Mouse (Mus musculus): ENCODE measurements around the gene Ppfia1.

Gene Ppfia1

DNA sequence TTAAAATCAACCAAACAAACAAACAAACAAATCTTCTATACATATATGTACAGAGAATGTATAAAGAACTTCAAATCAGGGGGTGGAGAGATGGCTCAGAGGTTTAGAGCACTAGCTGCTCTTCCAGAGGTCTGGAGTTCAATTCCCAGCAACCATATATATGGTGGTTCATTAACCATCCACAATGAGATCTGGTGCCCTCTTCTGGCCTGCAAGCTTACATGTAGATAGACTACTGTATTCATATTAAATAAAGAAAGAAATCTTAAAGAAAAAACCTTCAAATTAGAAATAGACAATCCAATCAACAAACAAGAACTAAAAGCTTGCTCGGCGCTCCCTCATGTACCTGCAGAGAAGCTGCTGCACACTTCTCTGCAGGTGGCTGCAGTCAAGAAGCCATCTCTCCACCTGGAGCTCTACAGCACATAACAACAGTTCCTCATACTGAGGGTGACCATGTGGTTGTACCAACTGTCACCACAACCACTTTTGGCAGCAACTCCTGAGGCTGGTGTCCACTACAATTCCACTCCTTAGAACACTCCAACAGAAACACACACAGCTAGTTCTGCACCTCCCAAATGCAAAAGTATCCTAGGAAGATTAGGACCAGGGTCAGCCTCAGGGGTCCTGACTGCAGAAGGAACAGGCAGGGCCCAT lies 3.5 kb downstream of the Ppfia1 start:
- DNase-seq (ENCODE audit: low spot score), result no peak

DNA sequence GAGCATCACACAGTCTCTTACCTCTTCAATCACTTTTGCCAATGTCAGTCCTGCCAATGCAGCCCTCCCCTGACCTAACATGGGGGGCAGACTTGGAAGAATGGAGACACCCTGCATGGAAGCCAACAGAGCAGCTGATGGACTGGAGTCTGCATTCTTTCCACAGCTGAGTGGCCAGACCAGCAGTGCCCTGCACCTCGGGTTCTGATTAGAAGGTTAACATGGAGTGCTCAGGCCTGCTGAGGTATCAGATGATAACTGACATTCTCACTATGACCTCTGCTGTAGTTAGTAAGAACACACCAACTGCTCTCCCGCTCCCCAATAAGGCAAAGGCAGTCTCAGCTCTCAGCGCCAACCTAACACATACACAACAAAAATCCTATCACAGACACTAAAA lies 8.3 kb downstream of the Ppfia1 start:
- DNase-seq (ENCODE audit: low spot score), result no peak

DNA sequence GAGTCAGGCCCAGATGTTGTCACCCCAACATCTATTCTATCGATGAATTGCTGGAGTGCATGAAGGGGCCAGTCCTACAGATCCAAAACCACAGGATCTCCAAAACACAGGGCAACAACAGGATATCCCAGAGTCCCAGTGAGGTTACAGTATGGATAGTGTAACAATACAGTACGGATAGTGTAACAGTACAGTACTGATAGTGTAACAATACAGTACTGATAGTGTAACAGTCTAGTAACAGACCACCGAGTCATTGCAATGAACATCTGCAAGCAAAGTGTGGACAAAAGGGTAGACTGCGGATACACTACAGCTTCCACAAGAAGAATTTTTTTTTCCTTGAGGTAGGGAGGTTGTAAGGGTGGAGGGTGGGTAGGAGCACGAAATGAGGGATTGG lies 12.2 kb downstream of the Ppfia1 start:
- no peak for DNase-seq (ENCODE audit: low spot score)

DNA sequence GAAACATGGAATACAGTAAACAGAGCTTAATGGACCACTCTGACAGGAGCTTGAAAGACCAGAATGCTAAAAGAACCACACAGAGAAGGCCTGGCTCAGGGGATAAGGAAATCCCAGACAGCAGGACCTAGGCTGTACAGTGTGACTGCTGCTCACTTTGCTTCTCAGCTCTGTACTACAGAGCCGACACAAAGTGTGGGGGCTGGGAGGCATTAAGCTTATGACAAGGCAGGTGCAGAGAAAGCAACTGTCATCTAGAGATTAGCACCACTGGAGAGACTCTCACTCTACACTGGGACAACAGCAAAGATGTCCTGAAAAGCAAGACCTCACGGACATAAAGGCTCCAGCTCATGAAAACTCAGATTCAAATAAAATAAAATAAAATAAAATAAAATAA lies 14.4 kb downstream of the Ppfia1 start:
- DNase-seq (ENCODE audit: low spot score), result no peak

DNA sequence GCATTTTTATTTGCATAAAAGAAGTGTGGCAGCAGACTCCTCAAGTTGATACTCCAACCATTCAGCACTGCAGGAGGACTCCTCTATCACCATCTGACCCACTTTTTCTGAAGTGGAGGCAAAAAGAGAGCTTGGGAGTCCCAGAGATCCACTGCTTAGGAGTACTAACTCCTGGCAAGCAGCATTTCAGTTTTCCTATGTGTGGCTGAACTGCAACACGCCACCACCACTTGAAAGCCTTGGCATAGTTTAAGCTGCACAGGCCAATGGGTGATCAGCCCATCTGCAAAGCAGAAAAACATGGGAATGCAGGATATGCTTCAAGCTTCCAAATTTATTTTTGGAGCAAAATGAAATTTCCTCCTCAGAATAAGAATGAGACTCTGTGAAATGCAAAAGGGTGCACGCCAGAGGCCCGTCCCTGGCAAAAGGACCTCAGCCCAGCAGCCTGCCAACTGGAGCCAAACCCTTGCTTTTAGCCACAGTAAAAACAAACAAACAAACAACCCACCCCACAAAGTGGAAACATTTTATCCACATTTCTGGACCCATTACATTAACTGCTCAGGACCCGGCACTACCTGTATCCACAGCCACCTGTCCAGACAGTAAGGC lies 15.4 kb downstream of the Ppfia1 start:
- no peak for DNase-seq (ENCODE audit: low spot score)

DNA sequence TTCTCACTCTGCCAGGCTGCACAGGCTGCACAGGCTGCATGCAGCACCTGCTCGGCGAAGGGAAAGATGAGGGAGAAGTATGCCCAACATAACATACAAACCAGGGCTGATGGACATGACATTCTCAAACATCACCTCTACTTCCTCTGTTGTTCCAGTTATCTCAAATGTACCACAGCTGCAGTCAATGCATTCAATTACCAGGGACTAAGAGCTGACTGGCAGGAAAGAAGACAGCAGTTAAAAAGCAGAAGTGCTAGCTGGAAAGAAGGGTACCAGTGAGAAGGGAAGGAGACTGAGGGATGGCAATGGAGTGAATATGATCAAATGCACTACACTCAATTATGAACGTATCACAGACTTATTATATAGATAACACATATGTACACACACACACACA lies 17.2 kb downstream of the Ppfia1 start:
- DNase-seq (ENCODE audit: low spot score), result no peak

DNA sequence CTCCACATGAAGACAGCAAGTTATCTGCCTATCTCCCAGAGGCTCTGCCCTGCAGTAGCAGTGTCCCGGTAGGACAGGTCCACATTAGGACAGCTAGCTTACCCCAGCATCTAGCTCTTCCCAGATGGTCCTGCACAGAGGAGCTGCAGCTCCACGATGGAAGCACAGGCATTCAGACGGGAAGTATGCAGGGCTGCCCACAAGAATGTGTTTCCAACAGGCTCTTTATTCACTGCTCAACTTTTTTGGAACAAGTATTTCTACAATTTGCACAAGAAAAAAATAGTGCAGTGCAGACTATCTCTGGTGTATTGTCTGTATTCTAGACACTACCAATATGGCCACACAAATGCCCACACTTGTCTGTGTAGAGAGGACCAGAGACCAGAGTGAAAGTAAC lies 18.8 kb downstream of the Ppfia1 start:
- no peak for DNase-seq (ENCODE audit: low spot score)

DNA sequence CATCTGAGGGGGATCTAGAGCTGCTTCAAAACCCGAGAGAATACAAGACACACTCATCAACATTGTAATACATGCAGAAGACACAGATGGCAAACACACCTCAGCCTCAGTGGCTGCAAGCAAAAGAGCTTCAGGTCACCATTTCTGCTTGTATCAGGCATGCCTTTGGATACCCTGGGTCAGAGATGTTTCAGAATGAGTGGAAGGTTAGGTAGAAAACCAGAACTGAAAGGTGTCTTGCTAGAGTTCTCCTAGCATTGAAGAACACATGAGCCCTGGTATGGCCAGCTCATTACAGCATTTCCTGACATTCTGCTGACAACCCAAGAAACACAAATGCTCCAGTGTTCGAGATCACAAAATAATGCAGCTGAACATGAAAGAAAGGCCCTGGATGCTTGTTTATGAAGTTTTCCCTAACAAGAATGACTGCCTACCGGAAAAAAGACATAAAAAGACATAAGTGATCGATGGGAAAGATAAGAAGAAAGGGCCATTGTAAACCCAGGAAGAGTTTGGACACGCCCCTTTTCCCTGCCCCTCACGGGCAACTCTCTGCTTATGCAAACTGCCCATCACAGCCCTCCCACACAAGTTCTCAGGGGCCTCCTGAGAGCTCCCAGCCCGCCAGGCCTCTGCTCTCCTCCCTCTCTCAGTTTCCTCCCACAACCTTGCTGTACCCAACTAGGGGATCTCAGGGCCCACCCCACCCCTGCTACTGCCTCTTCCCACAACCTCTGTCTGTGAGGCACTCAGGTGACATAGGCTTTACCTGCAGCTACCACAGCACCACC lies 21.7 kb downstream of the Ppfia1 start:
- no peak for DNase-seq (ENCODE audit: low spot score)

DNA sequence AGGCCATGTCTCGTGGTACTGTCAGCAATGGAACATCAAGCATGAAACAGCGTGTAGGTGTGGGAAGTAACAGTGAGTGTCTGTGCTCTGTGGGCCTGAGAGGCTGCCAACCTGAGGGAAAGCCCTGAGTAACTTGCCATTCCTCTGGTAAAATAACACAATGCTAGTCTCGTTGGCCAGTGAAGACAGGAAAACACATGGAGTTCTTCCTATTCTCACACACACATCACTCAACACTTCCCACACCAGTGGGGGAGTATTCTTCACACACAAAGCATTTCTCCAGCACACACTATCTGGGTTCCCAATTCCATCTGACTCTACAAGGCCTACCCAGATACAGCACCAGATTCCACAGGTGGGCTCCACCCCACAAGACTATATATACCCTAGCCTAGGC lies 23.7 kb downstream of the Ppfia1 start:
- no peak for DNase-seq (ENCODE audit: low spot score)

DNA sequence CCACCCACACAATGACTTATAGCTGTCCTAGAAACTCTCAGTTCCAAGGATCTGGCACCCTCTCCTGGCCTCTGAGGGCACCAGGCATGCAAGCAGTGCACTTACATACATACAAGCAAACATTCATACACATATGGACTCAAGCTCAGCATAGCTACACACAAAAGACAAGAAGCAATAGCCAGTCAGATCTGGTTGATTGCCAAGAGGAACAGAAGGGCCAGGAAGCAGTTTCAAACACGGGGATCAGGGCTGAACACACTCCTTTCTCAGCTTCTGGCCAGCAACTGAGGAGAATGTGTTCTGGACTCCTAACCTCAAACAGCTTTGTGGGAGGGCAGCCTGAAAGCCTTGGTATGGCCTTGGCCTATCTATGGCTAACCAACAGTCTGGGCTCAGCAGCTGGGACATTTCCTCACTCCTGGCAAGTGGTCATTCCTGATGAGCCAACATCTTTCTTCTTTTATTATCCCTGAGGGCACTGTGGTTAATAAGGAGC lies 25.8 kb downstream of the Ppfia1 start:
- DNase-seq (ENCODE audit: low spot score), result peak; percentile 48

DNA sequence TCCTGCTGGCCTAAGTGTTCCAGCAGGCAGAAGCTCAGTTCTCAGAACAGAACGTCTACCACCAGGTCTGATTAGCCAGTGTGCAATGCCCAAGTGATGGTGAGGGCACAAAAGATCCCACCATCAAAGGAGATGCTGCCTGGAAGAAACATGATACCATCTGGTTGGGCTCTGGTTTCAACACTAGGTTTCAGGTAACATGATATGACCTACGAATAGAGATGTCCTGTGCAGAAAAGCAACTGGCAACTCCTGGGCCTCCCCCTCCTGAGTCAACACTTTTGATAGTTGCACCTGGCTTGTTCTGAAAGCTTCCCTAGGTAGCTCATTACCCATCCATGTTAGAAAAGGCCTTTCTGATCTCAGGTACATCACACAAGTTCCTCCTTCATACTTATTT lies 26.9 kb downstream of the Ppfia1 start:
- no peak for DNase-seq (ENCODE audit: low spot score)

DNA sequence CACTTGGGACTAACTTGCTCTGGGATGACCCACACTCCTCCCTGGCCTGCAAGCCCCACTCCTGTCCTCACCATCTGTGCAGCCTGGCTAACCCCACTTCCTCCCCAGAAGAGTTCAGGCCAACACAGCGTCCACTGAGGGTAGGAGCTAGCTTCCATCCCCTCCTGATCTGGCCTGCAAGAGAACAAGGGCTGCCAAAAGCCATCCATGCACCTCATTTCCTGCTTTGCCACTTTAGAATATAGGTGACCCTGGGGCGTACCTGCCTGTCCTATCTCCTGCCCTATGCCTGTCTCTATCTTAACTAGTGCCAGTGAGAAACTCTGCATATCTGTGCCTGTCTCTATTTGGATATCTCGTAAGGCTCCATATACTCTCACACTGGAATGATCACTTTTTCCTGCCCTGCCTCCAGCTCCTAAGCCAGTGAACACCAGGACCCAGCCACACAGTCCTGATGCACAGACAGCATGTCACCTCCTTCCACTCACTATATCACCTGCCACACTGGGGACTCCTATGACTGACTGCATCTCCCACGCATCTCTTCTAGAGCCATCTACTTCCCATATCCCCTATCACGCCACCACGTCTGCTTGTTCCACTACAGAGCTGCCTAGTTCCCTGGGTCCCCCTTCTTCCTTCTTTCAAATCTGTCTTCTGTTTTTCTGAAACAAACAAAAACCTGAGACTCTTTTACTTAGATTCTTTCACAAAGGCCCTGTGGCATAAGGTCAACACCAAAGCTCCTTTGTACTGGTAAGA lies 28.9 kb downstream of the Ppfia1 start:
- DNase-seq (ENCODE audit: low spot score), result no peak

DNA sequence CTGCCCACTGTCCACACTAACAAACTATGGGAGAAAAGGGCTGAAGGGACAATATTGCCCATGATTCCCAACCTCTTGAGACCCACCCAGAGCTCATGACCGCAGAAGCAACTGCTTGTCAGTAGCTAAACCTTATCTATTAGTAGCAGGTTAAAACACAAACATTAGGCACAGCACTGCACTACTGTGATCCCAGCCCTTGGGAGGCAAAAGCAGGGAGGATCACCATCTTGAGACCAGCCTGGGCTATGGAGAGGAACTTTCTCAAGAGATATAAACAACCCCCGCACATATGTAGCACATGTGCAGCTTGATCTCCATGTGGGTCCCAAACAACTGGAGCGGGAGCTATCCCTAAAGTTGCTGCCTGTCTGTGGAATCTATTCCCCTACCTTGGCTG lies 30.1 kb downstream of the Ppfia1 start:
- no peak for DNase-seq (ENCODE audit: low spot score)

DNA sequence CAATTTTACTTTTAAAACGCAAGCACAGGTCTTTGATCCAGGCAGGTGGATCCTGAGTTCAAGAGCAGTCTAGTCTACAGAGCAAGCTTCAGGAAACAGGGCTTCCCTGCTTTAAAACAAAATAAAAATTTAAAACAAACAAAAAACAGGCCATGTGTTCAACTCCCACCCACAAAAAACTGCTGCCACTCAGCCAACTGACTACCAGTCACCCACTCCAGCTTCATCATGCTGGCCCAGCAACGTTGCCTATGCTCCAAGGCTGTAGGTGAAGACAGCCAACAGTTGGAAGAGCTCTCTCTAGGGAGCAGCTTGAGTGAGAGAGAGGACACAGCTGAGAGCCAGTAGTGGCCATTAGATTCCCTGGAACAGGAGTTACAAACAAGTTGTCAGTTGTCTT lies 31.6 kb downstream of the Ppfia1 start:
- DNase-seq (ENCODE audit: low spot score), result no peak

DNA sequence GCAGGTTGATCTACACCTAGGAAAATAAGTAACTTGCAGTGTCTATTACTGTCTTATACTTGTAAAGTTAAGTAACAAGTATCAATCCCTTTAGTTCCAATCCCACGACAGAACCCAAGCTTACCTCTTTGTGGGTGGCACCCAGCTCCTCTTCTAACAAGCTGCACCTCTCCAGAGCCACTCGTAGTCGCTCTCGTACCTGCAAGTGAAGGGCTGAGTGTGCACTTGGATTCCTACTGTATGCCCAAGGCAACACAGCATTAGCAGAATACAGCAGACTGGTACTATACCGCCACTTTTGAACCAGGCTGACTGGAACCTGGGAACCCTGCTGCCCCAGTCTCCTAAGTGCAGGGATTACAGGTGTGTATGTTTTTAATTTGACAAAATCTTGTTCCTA lies 33.7 kb downstream of the Ppfia1 start:
- DNase-seq (ENCODE audit: low spot score), result no peak

DNA sequence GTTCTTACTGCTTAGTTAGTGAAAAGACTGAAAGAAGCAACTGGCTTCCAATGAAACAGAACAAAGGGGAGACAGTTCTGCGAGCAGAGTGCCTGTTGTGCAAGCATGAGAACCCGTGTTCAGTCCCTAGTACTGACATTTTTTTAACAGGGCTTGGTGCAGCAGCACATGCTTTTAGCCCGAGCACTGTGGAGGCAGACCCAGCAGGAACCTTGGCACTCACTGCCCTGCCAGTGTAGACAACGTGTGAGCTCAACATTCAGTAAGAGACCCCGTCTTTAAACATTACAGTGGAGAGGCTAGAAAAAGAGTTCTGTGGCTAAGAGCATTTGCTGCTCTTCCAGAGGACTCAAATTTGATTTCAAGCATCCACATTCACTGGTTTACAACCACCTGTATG lies 36.8 kb downstream of the Ppfia1 start:
- DNase-seq (ENCODE audit: low spot score), result no peak

DNA sequence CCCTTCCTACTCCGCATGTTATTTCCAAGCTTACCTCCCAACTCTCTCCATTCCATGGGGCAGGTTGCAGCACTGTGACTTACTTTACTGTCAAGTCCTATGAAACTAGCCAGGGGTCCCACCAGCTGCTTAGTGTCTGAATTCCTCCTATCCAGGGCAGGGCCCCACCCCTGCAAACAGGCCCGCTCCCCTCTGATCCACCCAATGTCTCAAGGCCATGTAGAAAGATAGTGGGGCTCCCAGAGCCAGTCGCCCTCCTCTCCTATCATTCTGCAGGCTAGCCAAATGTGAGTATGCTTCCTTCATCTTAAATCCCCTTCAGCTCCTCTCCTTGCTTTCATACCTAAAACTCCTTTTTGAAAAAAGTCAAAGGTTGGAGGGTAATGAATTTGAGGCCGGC lies 44.4 kb downstream of the Ppfia1 start:
- no peak for DNase-seq (ENCODE audit: low spot score)

DNA sequence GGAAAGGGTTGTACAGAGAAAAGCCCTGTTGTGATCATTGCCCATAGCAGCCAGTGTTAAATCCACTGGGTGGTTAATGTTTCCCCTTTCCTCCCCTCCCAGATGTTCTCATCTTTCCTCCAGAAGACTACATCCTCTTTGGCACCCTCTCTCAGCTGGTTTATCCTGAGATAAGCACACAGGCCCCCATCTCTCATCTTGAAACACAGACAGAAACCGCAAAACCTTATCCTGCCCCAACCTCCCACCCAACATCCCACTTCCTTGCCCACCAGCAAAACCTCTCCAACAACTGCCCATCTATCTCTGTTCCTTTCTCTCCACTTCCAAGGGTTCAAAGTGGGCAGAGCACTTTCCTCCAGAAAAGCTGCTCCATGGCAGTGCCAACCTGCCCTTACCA lies 46.7 kb downstream of the Ppfia1 start:
- no peak for DNase-seq (ENCODE audit: low spot score)

DNA sequence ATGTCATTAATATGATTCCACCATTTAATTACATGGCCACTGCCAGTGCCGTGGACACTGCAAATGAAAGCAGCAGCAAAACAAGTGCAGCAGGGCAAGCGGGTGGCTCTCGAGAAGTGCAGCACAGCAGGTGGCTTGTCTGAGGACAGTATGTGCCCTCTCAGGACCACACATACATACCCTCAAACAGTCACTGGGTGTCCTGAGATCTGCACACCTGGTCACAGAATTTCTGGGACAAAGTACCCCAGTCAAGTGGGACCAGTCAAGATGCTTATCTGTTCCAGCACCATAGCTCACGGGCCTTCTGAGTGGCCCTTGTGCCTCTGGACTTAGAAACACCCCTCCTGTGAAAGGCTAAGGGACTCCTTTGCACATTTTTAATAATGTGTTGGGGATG lies 49.6 kb downstream of the Ppfia1 start:
- no peak for DNase-seq (ENCODE audit: low spot score)

DNA sequence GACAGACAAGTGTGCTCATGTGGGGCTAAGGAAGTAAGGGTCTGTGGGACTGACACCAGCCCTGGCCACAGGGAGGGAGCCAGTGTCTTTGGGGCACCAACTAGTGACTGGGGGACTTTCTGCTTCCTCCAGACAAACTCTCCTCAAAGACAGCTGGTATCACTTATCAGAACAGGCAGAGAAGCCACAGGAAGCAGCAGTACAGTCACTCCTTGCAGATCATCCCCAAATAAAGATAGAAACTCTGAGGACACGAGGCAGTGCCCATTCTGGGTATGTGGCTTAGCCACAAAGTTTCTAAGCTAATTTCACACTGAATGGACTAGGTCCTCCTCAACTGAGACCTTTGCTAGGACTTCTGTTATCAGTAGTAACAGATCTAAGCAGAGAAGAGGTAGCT lies 60.6 kb downstream of the Ppfia1 start:
- DNase-seq (ENCODE audit: low spot score), result no peak

DNA sequence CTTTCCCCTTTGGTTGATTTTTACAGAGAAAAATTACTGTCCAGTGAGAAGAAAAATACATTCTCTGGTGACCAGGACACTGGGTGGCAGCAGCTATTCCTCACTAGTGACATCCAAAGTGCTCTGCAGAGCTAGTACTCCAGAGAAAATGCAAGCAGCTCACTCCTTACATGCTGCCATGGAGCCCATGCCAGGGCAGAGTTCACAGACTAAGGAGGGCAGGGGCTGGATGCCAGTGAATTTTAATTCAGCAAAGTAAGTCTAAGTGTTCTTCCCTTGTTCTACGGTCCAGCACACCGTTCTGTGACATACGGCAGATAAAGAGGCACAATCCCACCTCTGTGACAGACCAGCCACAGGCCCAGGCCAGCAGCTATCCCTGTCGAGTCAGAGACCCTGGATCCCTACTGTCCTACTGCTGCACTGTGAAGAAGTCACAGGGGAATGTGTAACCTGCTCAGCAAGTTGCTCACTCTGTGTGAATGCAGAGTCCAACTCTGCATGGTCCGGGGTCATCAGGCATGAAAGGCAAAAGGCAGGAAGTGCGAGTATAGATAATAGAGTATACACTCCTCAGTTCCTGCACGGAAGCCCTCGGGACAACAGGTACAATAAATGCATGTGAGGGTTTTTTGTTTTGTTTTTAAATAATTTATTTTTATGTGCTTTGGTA lies 63.2 kb downstream of the Ppfia1 start:
- DNase-seq (ENCODE audit: low spot score), result no peak
